9 mouse cellular contexts compared by ENCODE assay signal in genomic region chr16:4629950-4630349, GRCm38 (mm10). TPM values are rescaled to one million over a fixed set of nuclear protein-coding genes. Genes with fewer than 3 reads are reported as not detected.
DNase-seq lines count a peak whose midpoint lies in the region; ATAC-seq lines count a peak whose summit lies in the region.
"Had no signal": no experiment of that assay in that cellular context is flagged by ENCODE, and none has a peak within 500 bp of the region (broad histone marks: within the 10 kb centered on the region; RNA-seq: fewer than 3 reads in every experiment).

No protein-coding gene starts in this region.

- H3K36me3 ChIP-seq in liver, embryonic 11.5 days (ENCODE audit: control insufficient read depth, insufficient read depth, low read length), result peaks cover 2% of the 10 kb centered on the region; the same call in 1 of the 2 replicates
- no peaks in the 10 kb centered on the region for H3K36me3 ChIP-seq in neural tube, embryonic 11.5 days (ENCODE audit: control insufficient read depth, insufficient read depth, low read length)

- H3K4me1 ChIP-seq in liver, embryonic 11.5 days (replicated peaks; ENCODE audit: control insufficient read depth, insufficient read depth, low read length), result no peaks in the 10 kb centered on the region
- H3K4me1 ChIP-seq in neural tube, embryonic 11.5 days (ENCODE audit: control insufficient read depth, insufficient read depth, low read length), result peaks cover 3% of the 10 kb centered on the region; the same call in 1 of the 2 replicates

- peak; percentile 60 for DNase-seq in right cerebral cortex, adult 18-20 months
- no peak for DNase-seq in right cerebral cortex, postnatal 36 days (ENCODE audit: low spot score in 2 of 2)
- DNase-seq in gastrocnemius, postnatal 4 days (ENCODE audit: low spot score in 2 of 2), result peak; percentile 77 to 84
- DNase-seq in kidney, adult 8-10 months, result peak; percentile 80 to 89
- DNase-seq in liver, embryonic 11.5 days (ENCODE audit: low spot score), result peak; percentile 79
- peak; percentile 80 for DNase-seq in neural tube, embryonic 11.5 days (ENCODE audit: low spot score)
- DNase-seq in testis, postnatal 10 days (ENCODE audit: low spot score), result peak; percentile 93

- H3K4me2 ChIP-seq in liver, embryonic 11.5 days, result no peak overlapping the region
- H3K4me2 ChIP-seq in neural tube, embryonic 11.5 days (ENCODE audit: low read depth), result no peak overlapping the region
- H3K4me2 ChIP-seq: neural tube, embryonic 13.5 days had no signal

- H3K4me3 ChIP-seq in liver, embryonic 11.5 days (ENCODE audit: low read depth, low read length), result no peak overlapping the region
- no peak overlapping the region for H3K4me3 ChIP-seq in neural tube, embryonic 11.5 days (ENCODE audit: low read depth, low read length)
- H3K4me3 ChIP-seq: neural tube, embryonic 13.5 days had no signal

- H3K9ac ChIP-seq in liver, embryonic 11.5 days (ENCODE audit: low read depth, low read length), result no peak overlapping the region
- no peak overlapping the region for H3K9ac ChIP-seq in neural tube, embryonic 11.5 days (ENCODE audit: low read length)
- H3K9ac ChIP-seq: neural tube, embryonic 13.5 days had no signal

- ATAC-seq in common myeloid progenitor, adult 5-6 weeks (replicated peaks; ENCODE audit: low read depth, poor library complexity, severe bottlenecking), result peak; percentile 71
- ATAC-seq in liver, embryonic 11.5 days (replicated peaks; ENCODE audit: low FRiP score), result peak; percentile 65
- ATAC-seq in neural tube, embryonic 11.5 days (ENCODE audit: insufficient read depth, low FRiP score, low TSS enrichment), result peak; percentile 36

- H3K27me3 ChIP-seq in liver, embryonic 11.5 days (replicated peaks; ENCODE audit: control insufficient read depth, insufficient read depth, low read length), result no peaks in the 10 kb centered on the region
- no peaks in the 10 kb centered on the region for H3K27me3 ChIP-seq in neural tube, embryonic 11.5 days (ENCODE audit: control insufficient read depth, insufficient read depth, low read length)
- H3K27me3 ChIP-seq: neural tube, embryonic 13.5 days had no signal

- H3K9me3 ChIP-seq in liver, embryonic 11.5 days (ENCODE audit: control insufficient read depth, low read length), result no peaks in the 10 kb centered on the region
- no peaks in the 10 kb centered on the region for H3K9me3 ChIP-seq in neural tube, embryonic 11.5 days (ENCODE audit: control insufficient read depth, low read length)
- H3K9me3 ChIP-seq: neural tube, embryonic 13.5 days had no signal

- no peak overlapping the region for H3K27ac ChIP-seq in liver, embryonic 11.5 days (ENCODE audit: low read depth, low read length)
- no peak overlapping the region for H3K27ac ChIP-seq in neural tube, embryonic 11.5 days (ENCODE audit: low read depth, low read length)
- H3K27ac ChIP-seq: neural tube, embryonic 13.5 days had no signal

- WGBS in liver, embryonic 11.5 days, result 24% methylated on average over 6 of the region's 6 CpGs
- 24% methylated on average over 6 of the region's 6 CpGs for WGBS in neural tube, embryonic 11.5 days

RNA-seq across cellular contexts. Expression of gene Pam16, which starts 5.2 kb away (rescaled TPM):
- 8.3 and 11.1 TPM in 2 replicates for total RNA-seq in common myeloid progenitor, adult 5-6 weeks (2017)
- total RNA-seq in gastrocnemius, postnatal 4 days (2021), result 10 to 100 TPM; 77.1 TPM
- 110 and 116 TPM in 2 replicates for polyA plus RNA-seq in liver, embryonic 11.5 days (2014; fragmentation: Nextera tagmentation; extraction: Ambion mirVana)
- polyA plus RNA-seq in neural tube, embryonic 11.5 days (2014; fragmentation: Nextera tagmentation; extraction: Ambion mirVana), result 94.3 and 108 TPM in 2 replicates

RNA-seq across cellular contexts. Expression of gene Vasn, which starts 9.8 kb away (rescaled TPM):
- 0.10 and 0.46 TPM in 2 replicates for total RNA-seq in common myeloid progenitor, adult 5-6 weeks (2017)
- total RNA-seq in gastrocnemius, postnatal 4 days (2021), result 10 to 100 TPM; 11.7 to 15.1 TPM
- polyA plus RNA-seq in liver, embryonic 11.5 days (2014; fragmentation: Nextera tagmentation; extraction: Ambion mirVana), result 9.3 and 9.4 TPM in 2 replicates
- polyA plus RNA-seq in neural tube, embryonic 11.5 days (2014; fragmentation: Nextera tagmentation; extraction: Ambion mirVana), result 10.5 and 11.1 TPM in 2 replicates

RNA-seq across cellular contexts. Expression of gene Dnaja3, which starts 9.8 kb away (rescaled TPM):
- 55.8 and 68.1 TPM in 2 replicates for total RNA-seq in common myeloid progenitor, adult 5-6 weeks (2017)
- total RNA-seq in gastrocnemius, postnatal 4 days (2021), result 10 to 100 TPM; 61.8 to 62.1 TPM
- 104 and 111 TPM in 2 replicates for polyA plus RNA-seq in liver, embryonic 11.5 days (2014; fragmentation: Nextera tagmentation; extraction: Ambion mirVana)
- 54.2 and 56.6 TPM in 2 replicates for polyA plus RNA-seq in neural tube, embryonic 11.5 days (2014; fragmentation: Nextera tagmentation; extraction: Ambion mirVana)

RNA-seq across cellular contexts. Expression of gene Glis2, which starts 35.4 kb away (rescaled TPM):
- total RNA-seq in common myeloid progenitor, adult 5-6 weeks (2017), result 2.9 and 5.8 TPM in 2 replicates
- 10 to 100 TPM; 41.4 to 45.9 TPM for total RNA-seq in gastrocnemius, postnatal 4 days (2021)
- polyA plus RNA-seq in liver, embryonic 11.5 days (2014; fragmentation: Nextera tagmentation; extraction: Ambion mirVana), result 10.8 and 11.7 TPM in 2 replicates
- polyA plus RNA-seq in neural tube, embryonic 11.5 days (2014; fragmentation: Nextera tagmentation; extraction: Ambion mirVana), result 32.4 and 37.0 TPM in 2 replicates

RNA-seq across cellular contexts. Expression of gene Coro7, which starts 49.6 kb away (rescaled TPM):
- 22.7 and 35.4 TPM in 2 replicates for total RNA-seq in common myeloid progenitor, adult 5-6 weeks (2017)
- total RNA-seq in gastrocnemius, postnatal 4 days (2021), result 10 to 100 TPM; 27.3 to 28.5 TPM
- 17.4 and 18.7 TPM in 2 replicates for polyA plus RNA-seq in liver, embryonic 11.5 days (2014; fragmentation: Nextera tagmentation; extraction: Ambion mirVana)
- polyA plus RNA-seq in neural tube, embryonic 11.5 days (2014; fragmentation: Nextera tagmentation; extraction: Ambion mirVana), result 18.7 and 24.8 TPM in 2 replicates

Comparison
In these comparisons a context has a peak if more than half of its experiments do, and no peak if none do; other contexts are left out.
1. DNase-seq: peak in right cerebral cortex, adult 18-20 months (single experiment), gastrocnemius, postnatal 4 days (2 of 2), kidney, adult 8-10 months (2 of 2), liver, embryonic 11.5 days (single experiment), neural tube, embryonic 11.5 days (single experiment) and testis, postnatal 10 days (single experiment); none in right cerebral cortex, postnatal 36 days (0 of 2).
2. Peak in every context shown above with its lines, with median percentiles within 50 percentile points of each other: ATAC-seq.